Mouse (Mus musculus) liver, embryonic 14.5 days (tissue): ENCODE results near the gene Metrn. TPM values are rescaled to one million over a fixed set of nuclear protein-coding genes. Genes with fewer than 3 reads are reported as not detected.

Source experiments
- ATAC-seq: fragments of 200-750 bp; cut with Nextera tagmentation; 2 replicates; pipeline ENCODE4 v1.8.0; 2017; ENCODE audit warnings: moderate number of reproducible peaks, mild to moderate bottlenecking, moderate library complexity; ENCODE audit not compliant: insufficient read depth
- DNase-seq, 3 experiments: peaks; one replicate each; pipeline ENCODE4 v3.0.0-alpha.2; 2012 to 2013; ENCODE audit warnings: low read depth in 3 of 3, low spot score in 3 of 3
- H3K27ac ChIP-seq: fragments of 300-500 bp; sonication (generic); 2 replicates; pipeline ENCODE4 v1.5.1; 2014; ENCODE audit warnings: moderate library complexity, mild to moderate bottlenecking, control low read depth, inconsistent platforms
- H3K27me3 ChIP-seq: fragments of 300-500 bp; sonication (generic); 2 replicates; pipeline ENCODE4 v1.6.1; 2014; ENCODE audit warnings: mild to moderate bottlenecking, low read length, moderate library complexity; ENCODE audit not compliant: control insufficient read depth, insufficient read depth
- H3K36me3 ChIP-seq: fragments of 300-500 bp; sonication (generic); replicated peaks from 2 replicates; pipeline ENCODE4 v1.6.1; 2014; ENCODE audit warnings: low read depth; ENCODE audit not compliant: control insufficient read depth, insufficient read depth
- H3K4me1 ChIP-seq, 2 experiments: fragments of 200-500 bp in 1 of 2; fragments of 300-500 bp in 1 of 2; sonication (generic) in 1 of 2; replicated peaks; 2 replicates each; pipeline ENCODE4 v1.6.1; 2012 to 2014; ENCODE audit warnings: antibody characterized with exemption in 1 of 2, inconsistent platforms in 1 of 2, low read length in 1 of 2; ENCODE audit not compliant: control insufficient read depth in 2 of 2, insufficient read depth in 2 of 2
- H3K4me2 ChIP-seq: fragments of 300-500 bp; sonication (generic); 2 replicates; pipeline ENCODE4 v1.6.1; 2014; ENCODE audit warnings: low read depth, mild to moderate bottlenecking, control low read depth, moderate library complexity
- H3K4me3 ChIP-seq, 2 experiments: fragments of 200-500 bp in 1 of 2; fragments of 300-500 bp in 1 of 2; sonication (generic) in 1 of 2; 2 replicates each; pipeline ENCODE4 v1.5.1; 2012 to 2014; ENCODE audit warnings: low read depth in 2 of 2, low read length in 2 of 2, mild to moderate bottlenecking in 2 of 2, control low read depth in 1 of 2, inconsistent platforms in 1 of 2, moderate library complexity in 1 of 2; ENCODE audit not compliant: insufficient read depth in 1 of 2
- H3K9ac ChIP-seq: fragments of 300-500 bp; sonication (generic); replicated peaks from 2 replicates; pipeline ENCODE4 v1.6.1; 2014; ENCODE audit warnings: mild to moderate bottlenecking, control low read depth, moderate library complexity
- H3K9me3 ChIP-seq: fragments of 300-500 bp; sonication (generic); 2 replicates; pipeline ENCODE4 v1.6.1; 2016; ENCODE audit warnings: low read length, mixed read lengths; ENCODE audit not compliant: control insufficient read depth
- CTCF ChIP-seq: IDR thresholded peaks from 2 replicates; pipeline ENCODE4 v1.5.1; 2016; ENCODE audit warnings: antibody characterized with exemption, low read depth, control low read depth
- EP300 ChIP-seq: IDR thresholded peaks from 2 replicates; pipeline ENCODE4 v1.6.1; 2016; ENCODE audit warnings: antibody characterized with exemption, low read depth
- WGBS: fragments of 180-500 bp; shearing (Covaris S2); extraction: QIAGEN DNeasy Blood & Tissue Kit; methylation state at CpG from one replicate; pipeline ENCODE4 v1.1.7; 2014; ENCODE audit not compliant: insufficient replicate concordance; 5-methylcytosine and 5-hydroxymethylcytosine counted together
- polyA plus RNA-seq, 2 experiments: library from polyadenylated mRNA; depleted of rRNA in 1 of 2; stranded (reverse) in 1 of 2; unstranded in 1 of 2; fragments of >200 nt; fragmentation: Nextera tagmentation in 1 of 2; extraction: Ambion mirVana in 1 of 2; gene quantifications; 2 replicates each; pipeline versions ENCODE4 v1.2.1 to v1.2.3; 2012 to 2014

The Metrn gene
- polyA plus RNA-seq, 2 experiments = 4.1 to 20.3 TPM

DNA sequence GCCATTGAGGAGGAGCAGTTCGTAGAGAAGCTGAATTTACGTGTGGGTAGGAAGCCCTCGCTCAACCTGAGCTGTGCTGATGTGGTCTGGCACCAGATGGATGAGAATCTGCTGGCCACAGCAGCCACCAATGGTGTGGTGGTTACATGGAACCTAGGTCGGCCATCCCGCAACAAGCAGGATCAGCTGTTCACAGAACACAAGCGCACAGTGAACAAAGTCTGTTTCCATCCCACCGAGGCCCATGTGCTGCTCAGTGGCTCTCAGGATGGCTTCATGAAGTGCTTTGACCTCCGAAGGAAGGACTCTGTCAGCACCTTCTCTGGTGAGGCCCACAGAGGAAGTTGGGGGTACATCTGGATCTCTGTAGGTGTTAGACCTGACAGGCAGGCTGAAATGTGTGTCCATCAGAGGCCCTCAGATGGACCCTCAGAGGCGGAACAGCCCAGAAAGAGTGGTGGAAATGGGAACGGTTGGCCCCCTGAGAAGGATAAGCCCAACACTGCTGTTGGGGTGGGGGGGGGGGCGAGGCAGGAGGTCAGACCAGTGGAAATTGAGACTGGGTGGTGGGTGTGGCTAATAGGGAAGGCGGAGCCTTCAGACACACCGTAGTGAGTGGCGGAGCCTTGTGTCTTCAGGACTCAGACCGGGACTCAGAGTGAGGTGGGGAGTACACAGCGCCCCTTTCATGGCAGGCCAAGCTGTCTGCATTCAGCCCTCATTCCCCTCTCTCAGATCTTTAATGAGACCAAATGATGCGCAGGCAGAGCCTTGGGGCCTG lies 27.6 kb upstream of the Metrn start:
- 53% methylated on average over 17 of the region's 17 CpGs for WGBS

DNA sequence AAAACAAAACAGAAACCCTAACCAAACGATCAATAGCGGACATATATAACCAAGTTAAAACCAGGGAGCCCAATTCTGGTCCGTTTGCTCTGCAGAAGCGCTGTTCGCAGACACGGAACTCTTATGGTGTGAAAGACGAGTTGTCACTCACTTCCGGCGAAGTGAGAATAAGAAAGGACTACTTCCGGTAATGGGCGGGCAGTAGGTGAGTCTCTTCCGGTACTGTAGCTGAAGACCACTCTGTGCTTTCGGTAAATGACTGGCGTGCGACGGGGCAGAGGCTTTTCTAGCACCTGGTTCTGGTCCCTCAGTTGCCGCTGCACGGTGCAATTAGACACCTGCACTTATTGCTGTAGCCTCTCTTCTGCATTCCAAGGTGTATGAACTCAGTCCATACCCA lies 26.5 kb upstream of the Metrn start, which contains the start of gene Wdr24:
TSS of gene Wdr24 (plus strand) at position 176 of the 400 bp plus-strand sequence.
- ATAC-seq (peak; percentile 67), DNase-seq (peak; percentile 81 to 82 (median 81))
- WGBS = 0% methylated on average over 18 of the region's 18 CpGs
- Histone ChIP-seq H3K27me3 (peaks cover 25% of the 10 kb centered on the region), H3K9me3 (no peaks in the 10 kb centered on the region), H3K4me1 (peaks cover 11 to 13% of the 10 kb centered on the region in 2 experiments; a peak in 3 of 4 replicates), H3K27ac (peak within 1 kb of the TSS; percentile 59), H3K4me2 (peak within 1 kb of the TSS; percentile 87), H3K4me3 (peak within 1 kb of the TSS; percentile 77 to 99), H3K36me3 (peaks cover 3% of the 10 kb centered on the region), H3K9ac (peak within 1 kb of the TSS; percentile 82)
- TF ChIP-seq CTCF (no peak), EP300 (no peak)

More for the DNA sequence above, 27.6 kb upstream of the Metrn start:
- Histone ChIP-seq H3K27me3 (peaks cover 14% of the 10 kb centered on the region), H3K4me1 (peaks cover 11 to 15% of the 10 kb centered on the region in 2 experiments; a peak in 3 of 4 replicates), H3K9me3 (no peaks in the 10 kb centered on the region), H3K27ac (no peak overlapping the region), H3K4me3 (peak overlapping the region; percentile 77 to 99), H3K36me3 (peaks cover 3% of the 10 kb centered on the region), H3K4me2 (peak overlapping the region; percentile 87), H3K9ac (peak overlapping the region; percentile 82)
- no peak for TF ChIP-seq CTCF
- no peak for TF ChIP-seq EP300
- DNase-seq (no peak), ATAC-seq (no peak)

DNA sequence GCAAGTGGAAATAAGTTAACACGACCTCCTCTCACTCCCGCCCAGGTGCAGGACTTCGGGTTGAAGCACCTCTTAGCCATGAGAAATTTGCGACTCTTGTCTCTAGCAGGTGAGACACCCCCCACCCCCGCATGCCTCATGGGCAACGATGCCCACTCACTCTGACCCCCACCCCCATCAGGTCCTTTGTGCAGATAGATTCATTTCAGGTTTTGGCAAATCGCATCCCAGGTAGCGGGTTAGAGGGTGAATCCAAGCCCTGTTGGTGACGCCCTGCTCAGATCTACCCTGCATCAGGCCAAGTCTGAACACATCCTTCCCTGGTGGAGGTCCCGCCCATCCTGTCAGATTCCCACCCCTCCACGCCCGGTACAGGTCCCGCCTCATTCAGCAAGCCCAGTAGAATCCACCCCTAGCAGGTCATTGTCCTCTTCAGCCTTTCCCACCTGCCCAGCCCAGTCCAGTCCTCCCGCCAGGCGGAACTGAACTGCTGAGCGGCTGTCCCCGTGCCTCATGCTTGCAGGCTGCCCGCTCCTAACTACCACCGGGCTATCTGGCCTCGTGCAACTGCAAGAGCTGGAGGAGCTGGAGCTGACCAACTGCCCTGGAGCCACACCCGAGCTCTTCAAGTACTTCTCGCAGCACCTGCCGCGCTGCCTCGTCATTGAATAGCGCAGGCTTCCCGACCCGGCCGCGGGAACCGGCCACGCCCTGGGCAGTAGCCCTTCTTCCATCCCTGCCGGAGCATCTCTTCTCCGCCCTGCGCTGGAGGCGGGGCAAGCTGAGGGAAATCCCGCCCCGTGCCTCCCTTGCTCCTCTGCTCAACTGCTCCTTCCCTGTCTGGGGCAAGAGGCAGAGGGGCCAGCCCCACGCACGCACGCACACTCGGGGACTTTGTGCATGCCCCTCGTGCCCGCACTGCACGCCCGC lies 22.2 kb upstream of the Metrn start:
- 0 out of 4 replicates have a peak overlapping the region, but pooled peaks of 1 of the 2 experiments have one; percentile 16 for H3K4me3 ChIP-seq

DNA sequence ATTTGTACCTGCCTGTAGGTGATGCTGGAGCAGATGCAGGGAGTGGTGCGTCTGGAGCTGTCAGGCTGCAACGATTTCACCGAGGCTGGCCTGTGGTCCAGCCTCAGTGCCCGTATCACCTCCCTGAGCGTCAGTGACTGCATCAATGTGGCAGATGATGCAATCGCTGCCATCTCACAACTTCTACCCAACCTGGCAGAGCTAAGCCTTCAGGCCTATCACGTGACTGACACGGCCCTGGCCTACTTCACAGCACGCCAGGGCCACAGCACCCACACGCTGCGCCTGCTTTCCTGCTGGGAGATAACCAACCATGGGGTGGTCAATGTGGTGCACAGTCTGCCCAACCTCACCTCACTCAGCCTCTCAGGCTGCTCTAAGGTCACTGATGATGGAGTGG lies 20.7 kb upstream of the Metrn start:
- Histone ChIP-seq H3K36me3 (no peaks in the 10 kb centered on the region), H3K4me2 (no peak overlapping the region), H3K4me3 (no peak overlapping the region), H3K9ac (no peak overlapping the region), H3K4me1 (no peaks in the 10 kb centered on the region; a peak in 1 of 4 replicates), H3K9me3 (no peaks in the 10 kb centered on the region), H3K27me3 (peaks cover 32% of the 10 kb centered on the region), H3K27ac (no peak overlapping the region)
- ATAC-seq (no peak), DNase-seq (no peak)
- WGBS = 70% methylated on average over 11 of the region's 11 CpGs
- no peak; the same call in 1 of the 2 replicates for TF ChIP-seq CTCF
- TF ChIP-seq EP300 = no peak

More for the DNA sequence above, 22.2 kb upstream of the Metrn start:
- Histone ChIP-seq H3K4me1 (peaks cover 1 to 5% of the 10 kb centered on the region in 2 experiments; a peak in 3 of 4 replicates), H3K9ac (no peak overlapping the region), H3K4me2 (peak overlapping the region; percentile 20; the same call in 1 of the 2 replicates), H3K27me3 (peaks cover 30% of the 10 kb centered on the region), H3K36me3 (no peaks in the 10 kb centered on the region), H3K9me3 (no peaks in the 10 kb centered on the region), H3K27ac (no peak overlapping the region)
- DNase-seq = no peak
- WGBS = 6% methylated on average over 46 of the region's 46 CpGs
- ATAC-seq = peak; percentile 44; the same call in 1 of the 2 replicates
- no peak for TF ChIP-seq EP300
- no peak for TF ChIP-seq CTCF
